In the genomic region with DNA sequence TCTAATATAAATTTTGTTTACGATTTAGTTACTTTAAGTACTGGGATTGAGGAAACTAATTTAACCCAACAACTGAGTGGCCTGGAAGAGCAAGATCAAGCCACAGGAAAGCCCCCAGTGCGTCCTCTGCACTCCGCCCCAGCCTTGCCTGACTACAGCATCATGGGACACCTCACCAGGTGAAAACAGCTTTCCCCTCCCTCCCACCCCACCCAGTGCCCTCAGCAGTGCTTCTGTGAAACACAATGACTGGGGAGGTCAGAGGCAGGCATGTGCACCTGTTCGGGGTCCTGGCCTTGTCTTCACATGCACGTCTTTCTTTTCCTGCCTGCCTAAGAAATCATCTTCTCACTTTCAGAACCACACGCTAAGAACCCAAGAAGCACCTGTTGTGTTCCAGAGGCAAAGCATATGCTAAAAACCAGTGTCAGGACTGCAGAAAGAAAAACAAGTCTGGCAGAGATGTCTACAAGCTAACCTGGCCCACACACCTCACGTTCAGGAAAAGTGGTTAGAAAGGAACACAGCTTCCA, we compare ENCODE assay signal across 14 mouse cellular contexts.
"Had no signal": no experiment of that assay in that cellular context is flagged by ENCODE, and none has a peak within 500 bp of the region (broad histone marks: within the 10 kb centered on the region; RNA-seq: fewer than 3 reads in every experiment).

No protein-coding gene starts in this region.

- H3K27ac ChIP-seq: kidney, postnatal 0 days; liver, embryonic 15.5 days; midbrain, embryonic 13.5 days; neural tube, embryonic 15.5 days had no signal

- H3K9me3 ChIP-seq: liver, embryonic 15.5 days; midbrain, embryonic 13.5 days; neural tube, embryonic 15.5 days had no signal

- H3K4me3 ChIP-seq: liver, embryonic 15.5 days; midbrain, embryonic 13.5 days; myocyte; neural tube, embryonic 15.5 days had no signal

- H3K36me3 ChIP-seq: liver, embryonic 15.5 days; midbrain, embryonic 13.5 days; neural tube, embryonic 15.5 days had no signal

- ATAC-seq: intestine, postnatal 0 days; lung, postnatal 0 days; midbrain, embryonic 13.5 days had no signal

- H3K9ac ChIP-seq: liver, embryonic 15.5 days; midbrain, embryonic 13.5 days; neural tube, embryonic 15.5 days had no signal

- DNase-seq: kidney, postnatal 4 days; lung, adult 2 months; lung, postnatal 36 days; right cerebral cortex, adult 18-20 months; right cerebral cortex, postnatal 25 days; thymus, postnatal 25 days had no signal

- H3K27me3 ChIP-seq: midbrain, embryonic 13.5 days had no signal

- H3K4me2 ChIP-seq: liver, embryonic 11.5 days; liver, embryonic 15.5 days; midbrain, embryonic 13.5 days; neural tube, embryonic 15.5 days had no signal
